Mouse (Mus musculus) cerebral cortex, adult 2 months (tissue): ENCODE data around the gene Pcyt1a.

Experiments used
- WGBS: fragments of 180-500 bp; shearing (Covaris S2); methylation state at CpG from one replicate; pipeline ENCODE4 v1.1.7; 2018; 5-methylcytosine and 5-hydroxymethylcytosine counted together

Pcyt1a gene

DNA sequence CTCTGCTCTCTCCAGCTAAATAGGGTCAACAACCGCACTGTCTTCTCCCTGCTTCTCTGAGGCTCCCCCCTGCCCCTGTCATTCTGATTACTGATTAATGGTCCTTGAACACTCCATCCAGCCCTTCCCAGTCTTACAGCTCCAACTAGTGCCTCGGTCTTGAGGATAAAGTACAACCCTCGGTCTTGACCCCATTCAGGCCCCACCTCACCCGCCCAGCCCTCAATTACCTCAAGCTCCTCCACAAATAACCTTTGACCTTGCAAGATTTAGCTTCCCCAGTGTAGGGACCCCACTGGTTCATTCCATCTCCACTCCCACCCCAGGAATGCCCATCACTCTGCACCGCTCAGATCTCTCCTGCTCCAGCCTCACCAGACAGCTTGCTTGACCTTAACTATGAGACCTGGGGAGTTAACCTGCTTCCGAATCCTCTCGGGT is 53.7 kb downstream of the Pcyt1a start:
- 81% methylated on average over 7 of the region's 7 CpGs for WGBS

DNA sequence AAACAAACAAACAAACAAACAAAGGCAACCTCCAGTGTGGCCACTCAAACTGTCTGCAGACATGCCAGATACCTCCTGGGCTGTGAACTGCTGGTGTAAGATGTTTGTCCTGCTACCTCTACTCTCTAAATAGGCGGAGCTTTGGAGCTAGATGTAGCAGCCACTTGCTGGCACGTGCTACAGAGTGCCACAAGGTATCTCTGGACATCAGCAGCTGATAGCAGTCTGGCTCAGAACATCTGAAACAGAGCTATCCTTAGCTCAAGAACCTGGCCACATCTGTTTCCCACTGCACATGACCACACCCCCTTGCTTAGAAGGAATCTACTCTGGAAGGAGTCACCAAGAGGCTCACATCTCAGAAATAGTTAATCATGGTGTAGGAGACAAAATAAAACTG is 54.5 kb downstream of the Pcyt1a start:
- WGBS: 95% methylated on average over 2 of the region's 2 CpGs

DNA sequence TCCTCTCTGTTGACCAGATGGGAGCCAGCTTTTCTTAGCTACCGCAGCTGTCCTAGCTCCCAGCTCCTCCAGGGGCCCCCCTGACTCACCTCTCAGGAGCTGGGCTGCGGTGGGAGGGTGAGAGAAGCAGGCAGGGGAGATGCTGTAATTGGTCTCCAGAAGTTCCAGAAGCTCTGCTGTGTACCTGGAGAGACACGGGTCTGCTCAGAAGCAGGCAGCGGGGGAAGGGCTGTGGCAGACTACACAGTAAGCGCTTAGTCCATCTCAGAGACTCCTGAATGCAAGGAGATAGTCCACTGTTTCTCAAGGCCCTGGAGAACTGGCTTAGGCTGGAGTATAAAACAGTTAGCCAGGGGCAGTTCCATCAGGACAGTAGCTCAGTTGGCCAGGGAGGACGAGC is 55.3 kb downstream of the Pcyt1a start:
- 86% methylated on average over 6 of the region's 6 CpGs for WGBS

DNA sequence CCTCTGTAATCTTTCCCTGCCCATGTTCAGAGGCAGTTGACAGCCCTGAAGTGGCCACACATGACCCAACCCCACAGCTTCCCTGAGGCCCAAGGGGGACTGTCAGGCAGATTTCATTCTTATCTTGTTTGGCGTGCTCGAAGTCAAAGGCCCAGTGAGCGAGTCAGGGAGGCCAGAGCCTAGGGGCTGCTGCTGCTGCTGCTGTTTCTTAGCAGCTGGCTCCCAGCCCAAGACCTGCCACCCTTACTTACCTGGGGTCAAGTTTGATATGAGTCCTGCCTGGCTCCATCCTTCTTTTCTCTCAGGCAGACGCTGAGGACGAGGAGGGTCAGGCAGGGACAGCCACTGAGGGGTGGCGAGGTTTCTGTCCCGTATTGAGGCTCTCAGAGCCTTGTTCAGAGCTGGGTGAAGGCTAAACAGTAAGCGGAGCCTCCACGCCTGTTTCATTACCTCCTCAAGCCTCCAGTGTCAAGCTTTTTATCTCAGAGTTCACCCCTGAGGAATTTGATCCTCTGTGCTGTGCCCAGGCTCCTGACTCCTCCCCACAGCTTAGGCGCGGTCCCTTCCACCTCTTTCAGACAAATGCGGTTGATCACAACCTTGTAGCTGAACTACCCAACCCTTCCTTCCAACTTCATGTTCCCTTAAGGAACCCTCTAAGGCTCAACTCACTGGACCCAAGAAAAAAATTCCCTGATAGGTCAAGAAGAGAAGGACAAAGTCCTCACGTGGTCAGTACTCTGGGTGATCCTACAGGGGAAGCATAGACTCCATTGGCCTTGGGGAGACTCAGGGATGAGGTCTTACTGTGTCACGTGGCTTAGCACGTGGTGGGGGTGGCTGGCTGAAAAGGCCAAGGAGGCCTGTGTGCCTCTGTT is 56.8 kb downstream of the Pcyt1a start, which contains the start of gene Slc51a:
TSS of gene Slc51a (minus strand) at position 646 of the 878 bp plus-strand sequence.
- 85% methylated on average over 15 of the region's 15 CpGs for WGBS

DNA sequence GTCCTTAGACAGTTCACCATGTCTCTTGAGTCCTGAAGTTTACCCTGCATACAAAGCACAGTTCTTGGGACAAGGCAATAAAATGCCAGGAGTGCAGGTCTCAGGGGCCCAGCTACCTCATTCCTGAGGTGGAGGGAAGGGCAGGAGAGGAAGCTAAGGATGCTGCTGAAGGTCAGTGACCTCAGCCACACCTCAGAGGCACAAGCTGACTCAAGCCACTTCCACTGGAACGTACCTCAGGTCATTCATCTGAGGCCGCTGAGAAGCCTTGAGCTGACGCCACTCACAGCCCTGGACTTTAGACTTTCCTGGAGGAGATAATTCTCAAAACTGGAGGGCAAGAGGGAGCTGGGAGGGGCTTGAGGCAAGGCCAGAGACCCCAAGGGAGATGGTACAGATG is 58.2 kb downstream of the Pcyt1a start:
- WGBS: 93% methylated on average over 3 of the region's 3 CpGs

DNA sequence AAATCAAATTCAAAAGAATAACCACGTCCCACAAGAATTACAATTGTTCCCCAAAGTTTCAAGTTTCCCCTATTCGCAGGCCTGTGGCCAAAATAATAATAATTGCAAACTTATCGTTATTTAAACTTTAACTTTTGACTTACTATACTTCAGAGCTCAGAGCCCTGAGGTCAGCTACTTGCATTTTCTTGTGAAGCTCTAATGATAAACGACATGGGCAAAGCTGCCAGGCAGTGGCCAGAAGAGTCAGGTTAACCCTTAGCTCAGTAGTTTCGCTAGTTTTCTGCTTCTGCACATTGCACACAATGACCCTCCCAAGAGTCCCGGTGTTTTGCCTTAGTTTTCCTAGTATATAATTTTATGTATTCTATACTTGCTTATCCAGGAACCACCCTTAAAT is 63.6 kb downstream of the Pcyt1a start:
- WGBS: 82% methylated on average over 6 of the region's 6 CpGs

DNA sequence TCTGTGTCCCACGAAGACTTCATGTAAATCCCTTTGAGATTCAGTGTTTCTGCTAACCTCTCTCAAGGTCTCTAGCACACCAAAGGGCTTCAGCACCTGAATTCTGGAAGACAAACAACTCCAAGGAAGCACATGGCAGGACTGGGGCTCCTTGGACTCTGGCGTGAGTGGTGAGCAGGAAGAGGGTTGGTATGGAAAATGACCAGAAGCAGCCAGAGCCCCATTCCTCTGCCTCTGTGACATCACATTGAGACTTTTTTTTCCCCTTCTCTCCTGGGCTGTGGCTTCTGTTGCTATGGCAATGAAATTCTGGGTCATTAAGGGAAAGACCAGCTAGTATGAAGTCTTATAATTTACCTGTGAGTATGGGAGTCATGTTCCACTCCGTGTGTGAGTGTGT is 65.2 kb downstream of the Pcyt1a start, which contains the start of gene Zdhhc19:
TSS of gene Zdhhc19 (plus strand) at position 301 of the 400 bp plus-strand sequence.
- WGBS: 88% methylated on average over 3 of the region's 3 CpGs

DNA sequence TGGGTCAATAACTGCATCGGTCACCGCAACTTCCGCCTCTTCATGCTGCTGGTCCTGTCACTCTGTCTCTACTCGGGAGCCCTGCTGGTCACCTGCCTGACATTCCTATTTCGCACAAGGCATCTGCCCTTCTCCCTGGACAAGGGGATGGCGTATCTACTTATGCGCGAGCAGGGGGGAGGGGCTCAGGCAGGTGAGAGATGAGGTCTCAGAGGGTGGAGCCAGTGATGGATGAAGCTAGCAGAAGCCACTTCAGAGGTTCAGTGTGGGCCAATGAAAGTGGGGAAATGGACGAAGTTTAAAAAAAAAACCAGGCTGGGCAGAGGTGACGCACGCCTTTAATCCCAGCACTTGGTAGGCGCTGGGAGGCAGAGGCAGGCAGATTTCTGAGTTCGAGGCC is 68.3 kb downstream of the Pcyt1a start:
- WGBS: 84% methylated on average over 13 of the region's 13 CpGs

DNA sequence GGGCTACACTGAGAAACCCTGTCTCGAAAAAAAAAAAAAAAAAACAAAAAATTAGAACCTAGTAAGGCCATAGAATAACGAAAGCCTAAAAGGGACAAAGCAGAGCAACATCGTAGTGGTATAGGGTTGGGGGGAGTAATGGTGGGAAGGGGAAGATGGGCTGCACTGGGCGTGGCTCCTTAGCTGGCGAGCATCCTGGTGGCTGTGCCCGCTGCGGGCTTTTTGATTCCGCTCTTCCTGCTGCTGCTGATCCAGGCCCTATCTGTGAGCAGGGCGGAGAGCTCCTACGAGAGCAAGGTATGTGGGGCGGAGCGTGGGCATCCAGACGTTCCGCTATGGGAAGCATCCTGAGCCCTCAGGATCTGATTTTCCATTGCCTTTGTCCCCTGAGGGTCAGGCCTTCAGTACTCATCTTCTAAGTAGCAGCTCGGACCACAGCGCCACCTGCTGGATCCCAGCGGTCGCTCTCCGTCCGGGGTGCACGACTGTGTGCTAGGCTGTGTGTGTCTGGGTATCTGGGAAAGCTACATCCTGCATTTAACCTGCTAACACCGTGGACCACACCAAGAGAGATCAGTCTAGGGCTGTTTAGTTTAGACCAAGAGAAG is 68.8 kb downstream of the Pcyt1a start:
- WGBS: 11% methylated on average over 21 of the region's 22 CpGs

DNA sequence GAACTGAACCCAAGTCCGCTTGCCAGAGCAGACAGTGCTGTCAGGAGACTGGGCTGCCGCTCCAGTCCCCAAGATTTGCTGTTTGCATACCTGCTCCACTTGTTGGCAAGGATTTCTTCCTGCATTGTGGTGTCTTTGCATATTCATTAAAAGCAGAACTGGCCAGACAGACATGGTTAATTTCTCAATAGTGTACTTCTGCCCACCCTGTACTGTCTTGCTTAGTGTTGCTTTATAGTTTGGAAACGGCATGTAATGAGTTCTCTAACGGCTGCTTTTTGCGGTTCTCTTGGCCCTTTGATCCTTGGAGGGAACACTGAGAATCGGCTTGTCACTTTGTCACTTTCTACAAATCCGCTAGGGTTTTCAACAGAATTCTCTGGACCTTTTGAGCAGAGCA is 70.7 kb downstream of the Pcyt1a start:
- 65% methylated on average over 7 of the region's 7 CpGs for WGBS

DNA sequence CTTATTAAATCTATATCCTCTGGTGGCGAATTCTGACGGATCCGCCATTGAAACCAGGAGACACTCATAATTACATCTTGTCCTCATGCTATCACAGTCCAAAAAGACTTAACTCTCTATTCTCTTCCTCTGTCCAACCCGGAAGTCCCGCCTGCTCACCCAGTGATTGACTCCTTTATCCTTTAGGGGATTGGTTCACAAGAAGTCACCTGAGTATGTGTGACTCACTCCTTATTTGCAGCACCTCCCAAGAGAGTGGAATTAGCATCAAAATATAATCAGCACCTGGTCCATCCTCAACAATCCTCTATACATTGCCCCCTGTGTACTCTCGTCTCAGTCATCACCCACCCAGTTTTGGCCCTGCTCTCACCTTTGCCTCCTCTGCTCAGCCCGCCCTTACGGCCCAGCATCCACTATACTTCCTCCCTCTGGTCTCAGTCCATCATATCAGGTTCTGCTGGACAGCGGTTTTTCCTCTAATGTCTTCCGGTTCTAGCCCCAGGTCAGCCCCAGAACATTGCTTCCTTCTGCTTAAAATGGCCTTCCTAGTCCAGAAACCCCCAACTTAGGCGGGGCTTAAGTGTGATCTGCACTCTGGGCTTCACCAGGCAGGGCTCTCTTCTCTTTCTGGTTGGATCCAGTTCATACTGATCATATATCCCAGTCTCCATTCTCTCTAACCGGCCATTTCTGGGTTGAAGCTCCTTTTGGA is 72.1 kb downstream of the Pcyt1a start:
- 91% methylated on average over 12 of the region's 12 CpGs for WGBS

DNA sequence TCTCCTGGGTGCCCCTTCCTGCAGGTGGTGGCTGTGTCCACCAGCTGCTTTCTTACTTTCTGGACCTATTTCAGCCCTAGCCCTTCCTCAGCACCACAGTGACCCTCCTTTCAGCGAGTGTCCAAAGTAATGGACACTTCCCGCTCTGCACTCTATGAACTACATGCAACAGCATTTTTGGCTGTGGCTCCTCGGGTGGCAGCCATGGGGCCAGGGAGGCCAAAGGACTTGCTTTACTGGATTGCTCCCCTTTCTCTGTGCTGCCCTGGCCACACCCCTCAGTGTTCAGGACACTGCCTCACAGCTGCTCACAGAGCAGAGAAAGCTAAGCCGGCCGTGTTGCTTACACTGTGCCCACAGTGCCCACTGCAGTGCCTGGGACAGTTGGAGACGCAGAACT is 72.9 kb downstream of the Pcyt1a start:
- WGBS: 85% methylated on average over 6 of the region's 6 CpGs

DNA sequence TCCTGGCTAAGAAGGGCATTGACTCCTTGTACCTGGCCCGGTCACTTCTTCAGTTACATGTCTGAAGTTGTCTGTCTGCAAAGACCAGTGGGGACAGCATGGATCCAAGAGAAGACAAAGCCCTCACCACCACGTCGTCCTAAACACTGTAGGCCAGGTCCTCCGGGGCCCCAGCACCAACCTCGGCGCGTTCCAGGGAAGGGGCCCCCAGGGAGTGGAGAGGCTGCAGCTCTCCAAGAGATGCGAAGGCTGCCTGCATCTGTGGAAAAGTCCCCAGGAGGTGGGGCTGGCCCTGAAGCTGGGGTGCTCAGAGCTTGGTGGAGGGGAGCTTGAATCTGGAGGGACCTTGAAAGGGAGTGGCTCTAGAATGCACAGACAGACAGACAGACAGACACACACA is 75.6 kb downstream of the Pcyt1a start:
- WGBS: 86% methylated on average over 8 of the region's 8 CpGs

DNA sequence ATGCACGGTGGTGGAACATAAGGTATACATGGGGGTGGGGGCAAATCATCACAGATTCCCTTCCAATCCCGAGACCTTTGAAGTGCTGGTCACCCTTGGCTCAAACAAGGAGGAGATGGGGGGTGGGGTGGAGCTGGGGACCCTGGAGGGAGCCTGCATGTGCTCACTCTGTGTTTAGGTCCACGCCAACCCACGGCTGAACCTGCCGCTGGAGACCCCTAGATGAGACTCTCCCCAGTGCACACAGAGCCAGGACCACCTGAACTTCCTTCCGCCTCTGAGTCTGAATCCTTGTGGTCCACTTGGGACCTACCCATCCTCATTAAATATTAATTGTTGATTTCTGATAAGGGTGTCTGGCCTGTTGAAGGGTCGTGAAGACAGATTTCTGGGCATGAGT is 76.1 kb downstream of the Pcyt1a start:
- WGBS: 86% methylated on average over 7 of the region's 7 CpGs

DNA sequence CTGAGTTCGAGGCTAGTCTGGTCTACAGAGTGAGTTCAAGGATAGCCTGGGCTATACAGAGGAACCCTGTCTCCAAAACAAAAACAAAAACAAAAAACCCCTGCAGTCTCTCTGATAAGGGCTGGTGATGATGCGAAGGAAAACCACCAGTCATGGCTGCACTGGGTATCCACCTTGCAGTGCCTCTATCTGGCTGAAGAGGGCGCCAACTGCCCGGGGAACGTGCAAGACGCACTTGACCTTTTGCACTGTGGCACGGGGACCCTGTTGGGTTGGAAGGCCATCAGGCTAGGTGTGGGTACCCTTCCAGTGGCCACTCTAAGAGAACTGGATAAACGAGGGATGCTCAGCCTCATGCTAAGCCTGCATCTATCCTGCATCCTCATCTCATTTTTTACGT is 76.7 kb downstream of the Pcyt1a start:
- 24% methylated on average over 9 of the region's 9 CpGs for WGBS

DNA sequence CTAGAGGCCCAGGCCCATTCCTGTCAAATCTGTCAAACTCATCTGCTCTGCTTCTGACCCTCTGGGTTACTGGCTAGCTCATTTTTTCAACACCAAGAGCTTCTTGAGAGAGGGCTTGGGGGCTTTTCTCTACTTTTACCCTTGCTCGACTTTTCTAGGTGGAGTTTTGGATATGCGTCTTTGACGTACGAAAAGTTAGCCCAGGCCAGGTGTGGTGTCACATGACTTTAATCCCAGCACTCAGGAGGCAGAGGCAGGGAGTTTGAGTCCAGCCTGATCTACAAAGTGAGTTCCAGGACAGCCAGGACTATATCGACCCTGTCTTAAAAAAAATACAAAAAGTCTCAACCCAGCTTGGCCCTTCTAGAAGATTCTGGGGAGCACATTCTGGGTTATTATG is 77.3 kb downstream of the Pcyt1a start:
- WGBS: 95% methylated on average over 5 of the region's 5 CpGs

DNA sequence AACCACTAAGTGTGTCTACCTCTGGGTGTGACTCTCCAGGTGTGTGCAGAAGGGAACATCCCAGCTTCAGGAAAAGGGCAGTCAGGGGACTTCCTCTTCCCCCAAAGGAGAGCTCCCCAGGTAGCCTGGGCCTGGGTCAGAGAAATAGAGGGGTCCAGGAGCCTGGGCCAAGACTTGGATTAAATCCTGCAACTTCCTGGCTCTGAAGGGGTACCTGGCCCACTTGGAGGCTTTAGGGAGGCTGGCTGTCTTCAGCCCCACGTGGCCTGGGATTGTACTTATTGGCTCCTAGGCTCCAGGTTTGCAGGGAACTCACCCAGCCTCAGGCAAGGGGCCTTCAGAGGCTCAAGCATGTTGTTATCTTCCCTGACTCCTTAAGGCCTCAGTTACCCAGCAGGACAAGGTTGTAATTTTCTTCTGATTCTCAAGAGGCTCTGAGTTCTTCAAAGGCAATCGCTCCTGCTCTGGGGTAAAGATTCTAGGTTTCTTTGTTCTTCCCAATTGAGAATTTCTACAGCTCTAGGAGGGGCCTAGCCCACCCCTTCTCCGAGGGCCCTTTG is 77.9 kb downstream of the Pcyt1a start:
- 62% methylated on average over 3 of the region's 3 CpGs for WGBS

DNA sequence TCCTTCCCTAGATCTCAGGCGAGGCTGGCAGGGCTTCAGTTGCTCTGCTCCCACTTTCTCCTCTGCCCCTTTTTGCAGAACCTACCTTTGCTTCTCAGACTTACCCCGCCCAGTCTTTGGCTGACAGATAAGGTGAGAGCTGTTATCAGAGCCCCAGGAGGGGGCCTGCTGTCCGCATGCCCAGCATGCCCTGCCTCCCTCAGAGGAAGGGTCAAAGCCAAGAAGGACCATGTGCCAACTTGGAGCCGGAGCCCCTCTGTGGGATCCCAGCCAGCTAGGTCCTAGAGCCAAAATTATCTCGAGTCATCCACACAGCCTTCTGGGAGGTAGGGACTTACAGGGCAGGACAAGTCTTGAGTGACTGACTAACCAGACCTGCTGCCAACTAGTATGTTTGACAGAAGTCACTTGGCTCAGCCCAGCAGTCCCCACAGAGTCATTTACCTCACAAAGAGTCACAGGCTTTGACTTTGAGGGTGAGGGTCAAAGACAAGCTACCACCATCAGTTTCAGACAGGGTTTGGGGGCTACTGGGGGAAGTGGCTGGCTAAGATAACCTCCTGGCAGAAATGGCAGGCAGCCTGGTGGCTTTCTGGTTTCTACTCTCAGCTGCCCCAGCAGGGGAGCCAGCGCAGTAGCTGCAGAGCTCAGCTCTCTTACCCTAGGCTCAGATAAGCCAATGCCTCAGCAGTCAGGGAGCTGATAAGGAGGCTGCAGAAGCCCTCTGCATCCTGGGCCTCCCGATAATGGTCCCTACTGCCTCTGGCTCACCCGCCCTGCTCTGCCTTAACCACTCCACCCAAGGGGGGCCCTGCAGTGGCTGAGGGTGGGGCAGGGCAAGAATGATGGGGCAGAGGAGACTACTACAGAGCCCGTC is 78.6 kb downstream of the Pcyt1a start:
- 74% methylated on average over 9 of the region's 9 CpGs for WGBS

DNA sequence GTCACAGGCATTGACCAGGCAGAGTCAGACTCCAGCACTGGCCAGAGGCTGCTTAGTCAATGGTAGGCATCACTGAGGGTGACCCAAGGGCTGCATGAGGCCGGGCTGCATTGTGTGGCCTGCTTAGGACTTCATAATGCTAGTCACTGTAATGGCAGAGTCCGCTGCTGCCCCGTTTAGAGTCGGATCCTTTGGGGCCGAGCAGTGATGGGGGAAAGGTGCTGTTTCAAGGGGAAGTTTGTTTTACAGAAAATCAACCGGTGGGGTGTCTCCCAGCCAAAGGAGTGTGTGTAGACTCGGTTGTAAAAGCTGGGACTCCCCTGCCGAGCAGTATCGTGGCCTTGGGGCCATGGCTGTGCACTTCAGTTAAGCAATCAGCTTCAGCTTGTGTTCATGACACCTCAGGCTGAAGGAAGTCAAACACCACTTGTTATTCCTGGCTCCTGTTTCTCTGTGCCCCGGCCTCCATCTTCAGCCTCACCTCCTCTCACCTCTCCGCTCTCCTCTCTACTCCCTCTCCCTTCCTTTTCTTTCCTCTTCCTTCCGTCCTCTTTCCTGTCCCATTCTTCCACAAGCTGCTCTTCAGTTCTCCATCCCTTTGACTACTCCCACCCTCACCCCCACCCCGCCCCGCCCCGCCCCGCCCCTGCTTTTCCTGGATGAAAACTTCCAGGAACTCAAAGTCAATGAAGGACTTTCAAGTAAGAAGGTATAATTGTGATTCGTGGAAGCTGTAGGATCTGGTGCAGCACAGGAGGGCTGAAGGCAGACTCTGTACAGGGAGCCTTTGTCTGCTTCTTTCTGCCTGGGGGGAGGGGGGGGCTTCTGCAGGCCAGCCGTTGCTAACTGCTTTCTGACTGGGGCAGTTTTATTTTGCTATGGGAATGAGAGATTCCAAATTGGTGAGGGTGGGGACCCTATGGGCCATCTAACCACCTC is 79.9 kb downstream of the Pcyt1a start:
- 76% methylated on average over 18 of the region's 18 CpGs for WGBS

DNA sequence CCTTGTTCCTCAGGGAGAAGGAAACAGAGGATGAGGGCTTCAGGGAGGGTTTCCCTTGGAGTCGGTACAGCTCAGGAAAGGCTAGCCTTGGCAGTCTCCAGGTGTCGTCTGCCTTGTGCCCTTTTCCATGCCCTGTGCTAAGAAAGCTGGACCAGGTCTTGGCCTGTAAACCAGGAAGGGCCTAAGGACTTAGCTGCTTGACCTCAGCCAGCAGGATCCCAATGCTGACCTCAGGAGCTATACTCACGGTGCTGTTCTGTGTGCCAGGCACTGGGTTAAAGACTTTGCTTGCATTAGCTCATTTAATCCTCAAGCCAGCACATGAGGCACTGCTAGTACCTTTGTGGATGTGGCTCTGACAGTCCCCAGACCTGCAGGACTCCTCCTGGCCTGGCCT is 80.6 kb downstream of the Pcyt1a start:
- WGBS: 75% methylated on average over 3 of the region's 3 CpGs
